Mouse (Mus musculus): ENCODE measurements at regions not wholly inside any gene's neighbourhood (a gene's known extent, or its start where the extent isn't known, plus 50 kb on each side); places are given as distances from the start of the nearest gene placed in this dataset. TPM values are rescaled to one million over a fixed set of nuclear protein-coding genes. Genes with fewer than 3 reads are reported as not detected.

- Histone ChIP-seq H3K4me1 (ENCODE audit: control insufficient read depth in 2 of 2, insufficient read depth in 2 of 2, low read length in 2 of 2) (no peaks in the 10 kb centered on the region), H3K36me3 (ENCODE audit: control insufficient read depth, insufficient read depth, low read length) (no peaks in the 10 kb centered on the region), H3K27me3 (ENCODE audit: control insufficient read depth, insufficient read depth, low read length) (no peaks in the 10 kb centered on the region), H3K27ac (replicated peaks in 1 of 2; ENCODE audit: control insufficient read depth in 1 of 2, insufficient read depth in 1 of 2, low read depth in 2 of 2, low read length in 2 of 2) (no peak overlapping the region), H3K4me3 (ENCODE audit: control insufficient read depth in 1 of 2, insufficient read depth in 1 of 2, low read depth in 1 of 2, low read length in 2 of 2) (no peak overlapping the region), H3K9me3 (ENCODE audit: control insufficient read depth, low read length) (no peaks in the 10 kb centered on the region), H3K9ac (ENCODE audit: low read length) (no peak overlapping the region), H3K4me2 (ENCODE audit: low read length) (no peak overlapping the region)
- 81% methylated on average over 3 of the region's 3 CpGs for WGBS
- ATAC-seq (ENCODE audit: insufficient number of reproducible peaks, insufficient read depth, low FRiP score, low read depth): no peak
Measured at GRCm38 (mm10) chr5:7866041-7866641, 94.1 kb upstream of the Steap4 start.

GRCm38 (mm10) chr5:7899537-7899936 lies 60.7 kb upstream of the Steap4 start:
- no peak overlapping the region for H3K4me3 ChIP-seq (ENCODE audit: control insufficient read depth in 1 of 2, insufficient read depth in 1 of 2, low read depth in 1 of 2, low read length in 2 of 2)
- H3K27ac ChIP-seq (replicated peaks in 1 of 2; ENCODE audit: control insufficient read depth in 1 of 2, insufficient read depth in 1 of 2, low read depth in 2 of 2, low read length in 2 of 2): no peak overlapping the region
- WGBS: 58% methylated on average over 3 of the region's 3 CpGs
- H3K36me3 ChIP-seq (ENCODE audit: control insufficient read depth, insufficient read depth, low read length): no peaks in the 10 kb centered on the region
- H3K4me1 ChIP-seq (ENCODE audit: control insufficient read depth in 2 of 2, insufficient read depth in 2 of 2, low read length in 2 of 2): no peaks in the 10 kb centered on the region
- H3K9me3 ChIP-seq (ENCODE audit: control insufficient read depth, low read length): no peaks in the 10 kb centered on the region
- H3K9ac ChIP-seq (ENCODE audit: low read length): no peak overlapping the region
- no peak for ATAC-seq (ENCODE audit: insufficient number of reproducible peaks, insufficient read depth, low FRiP score, low read depth)
- no peaks in the 10 kb centered on the region for H3K27me3 ChIP-seq (ENCODE audit: control insufficient read depth, insufficient read depth, low read length)
- no peak overlapping the region for H3K4me2 ChIP-seq (ENCODE audit: low read length)

Small RNAs in the stretch of these regions (microRNA-seq; reads per million reads assigned to microRNA genes)
- not detected for gene Gm22196

Data from heart, embryonic 14.5 days (tissue).